Mouse (Mus musculus) hindbrain, embryonic 15.5 days (tissue): ENCODE data around the gene Pi16. TPM values are rescaled to one million over a fixed set of nuclear protein-coding genes. Genes with fewer than 3 reads are reported as not detected.
A peak's percentile ranks its signal among the peaks of the same experiment; 100 is the strongest.

Source experiments
- ATAC-seq: fragments of 200-750 bp; cut with Nextera tagmentation; 2 replicates; pipeline ENCODE4 v1.8.0; 2017; ENCODE audit warnings: low read depth, moderate number of reproducible peaks, moderate TSS enrichment; ENCODE audit not compliant: low FRiP score
- H3K27ac ChIP-seq: fragments of 300-500 bp; sonication (generic); replicated peaks from 2 replicates; pipeline ENCODE4 v1.5.1; 2015; ENCODE audit warnings: mild to moderate bottlenecking, inconsistent platforms
- H3K27me3 ChIP-seq: fragments of 300-500 bp; sonication (generic); 2 replicates; pipeline ENCODE4 v1.6.1; 2015; ENCODE audit warnings: control low read depth, inconsistent platforms
- H3K36me3 ChIP-seq: fragments of 300-500 bp; sonication (generic); 2 replicates; pipeline ENCODE4 v1.6.1; 2015; ENCODE audit warnings: control low read depth, inconsistent platforms
- H3K4me1 ChIP-seq: fragments of 300-500 bp; sonication (generic); replicated peaks from 2 replicates; pipeline ENCODE4 v1.6.1; 2015; ENCODE audit warnings: control low read depth, inconsistent platforms
- H3K4me2 ChIP-seq: fragments of 300-500 bp; sonication (generic); 2 replicates; pipeline ENCODE4 v1.6.1; 2015; ENCODE audit warnings: moderate library complexity, mild to moderate bottlenecking, inconsistent platforms
- H3K4me3 ChIP-seq: fragments of 300-500 bp; sonication (generic); 2 replicates; pipeline ENCODE4 v1.5.1; 2015; ENCODE audit warnings: mild to moderate bottlenecking, inconsistent platforms
- H3K9ac ChIP-seq: fragments of 300-500 bp; sonication (generic); 2 replicates; pipeline ENCODE4 v1.6.1; 2015; ENCODE audit warnings: inconsistent platforms
- H3K9me3 ChIP-seq: fragments of 300-500 bp; sonication (generic); 2 replicates; pipeline ENCODE4 v1.6.1; 2016; ENCODE audit warnings: control low read depth, inconsistent platforms
- WGBS: fragments of 180-500 bp; shearing (Covaris S2); methylation state at CpG from one replicate; pipeline ENCODE4 v1.1.7; 2015; 5-methylcytosine and 5-hydroxymethylcytosine counted together
- polyA plus RNA-seq: library from polyadenylated mRNA; unstranded; fragments of >200 nt; fragmentation: Nextera tagmentation; extraction: Ambion mirVana; gene quantifications from 2 replicates; pipeline ENCODE4 v1.2.1, GENCODE M21; 2015

Pi16 gene
- polyA plus RNA-seq, 1 experiment from 2014 or later = 2.1 TPM

GRCm38 (mm10) chr17:29337979-29338823, 20.7 kb downstream of the Pi16 start:
- Histone ChIP-seq H3K27me3 (no peaks in the 10 kb centered on the region), H3K36me3 (peaks cover 58% of the 10 kb centered on the region), H3K4me3 (no peak overlapping the region), H3K9ac (no peak overlapping the region), H3K9me3 (no peaks in the 10 kb centered on the region), H3K4me1 (peaks cover 43% of the 10 kb centered on the region), H3K27ac (peak overlapping the region; percentile 45; the same call in 1 of the 2 replicates), H3K4me2 (no peak overlapping the region)
- 69% methylated on average over 9 of the region's 9 CpGs for WGBS
- ATAC-seq = peak; percentile 46; the same call in 1 of the 2 replicates

- no peak overlapping the region for H3K4me2 ChIP-seq
- H3K27ac ChIP-seq = peak overlapping the region; percentile 60; the same call in 1 of the 2 replicates
- no peak for ATAC-seq
- peaks cover 43% of the 10 kb centered on the region for H3K4me1 ChIP-seq
- H3K4me3 ChIP-seq = no peak overlapping the region
- 77% methylated on average over 11 of the region's 11 CpGs for whole genome bisulfite sequencing
- H3K27me3 ChIP-seq = no peaks in the 10 kb centered on the region
- no peak overlapping the region for H3K9ac ChIP-seq
- H3K9me3 ChIP-seq = no peaks in the 10 kb centered on the region
- H3K36me3 ChIP-seq = peaks cover 52% of the 10 kb centered on the region
Measured at GRCm38 (mm10) chr17:29339170-29339768, 21.8 kb downstream of the Pi16 start.

DNA sequence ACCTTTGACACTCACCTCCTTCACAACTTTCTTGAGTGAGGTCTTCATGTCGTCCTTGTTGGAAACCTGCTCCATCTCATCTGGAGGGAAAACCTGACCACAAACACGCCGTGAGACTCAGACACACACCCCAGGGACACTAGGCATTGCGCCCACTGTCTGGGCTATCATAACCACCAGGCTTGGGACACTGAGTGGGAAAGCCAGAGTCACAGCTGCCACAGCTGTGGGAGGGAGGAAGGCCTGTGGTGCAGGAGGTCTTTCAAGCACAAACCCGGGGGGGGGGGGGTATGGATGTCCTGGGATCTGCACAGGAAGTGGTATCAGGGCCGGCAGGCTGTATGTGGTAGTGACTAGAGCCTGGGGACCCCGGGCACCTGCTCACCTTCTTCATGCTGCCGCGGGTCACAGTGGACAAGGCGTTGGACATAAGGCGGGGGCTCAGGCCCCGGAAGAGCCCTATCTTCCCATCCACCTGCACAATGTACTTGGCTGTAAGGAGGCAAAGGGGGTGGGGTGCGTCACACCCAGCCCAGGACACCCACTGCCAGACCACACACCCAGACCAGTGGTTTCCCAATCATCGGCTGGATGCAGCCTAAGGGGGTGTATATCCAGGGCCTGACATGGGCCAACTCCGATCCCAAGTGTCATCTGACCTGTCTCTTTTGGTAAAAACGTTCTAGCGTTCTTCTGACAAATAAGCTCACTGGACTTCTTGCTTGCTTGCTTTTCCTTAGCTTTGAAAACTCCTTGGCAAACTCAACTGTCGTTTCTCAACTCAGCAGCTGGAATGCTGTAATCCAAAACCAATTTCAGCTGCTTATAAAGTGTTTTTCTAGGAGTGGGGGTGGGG, 23.2 kb downstream of the Pi16 start:
- Histone ChIP-seq H3K27ac (no peak overlapping the region; the same call in none of the 2 replicates), H3K27me3 (no peaks in the 10 kb centered on the region), H3K4me3 (no peak overlapping the region), H3K4me1 (peaks cover 51% of the 10 kb centered on the region), H3K4me2 (no peak overlapping the region), H3K36me3 (peaks cover 43% of the 10 kb centered on the region), H3K9ac (no peak overlapping the region), H3K9me3 (no peaks in the 10 kb centered on the region)
- 82% methylated on average over 18 of the region's 18 CpGs for WGBS
- ATAC-seq = no peak

- Histone ChIP-seq H3K4me3 (no peak overlapping the region), H3K9me3 (no peaks in the 10 kb centered on the region), H3K27me3 (no peaks in the 10 kb centered on the region), H3K4me2 (0 out of 2 replicates have a peak overlapping the region, but pooled peaks have one; percentile 11), H3K27ac (peak overlapping the region; percentile 81), H3K4me1 (peaks cover 60% of the 10 kb centered on the region), H3K9ac (no peak overlapping the region), H3K36me3 (peaks cover 33% of the 10 kb centered on the region)
- ATAC-seq = peak; percentile 40; the same call in 1 of the 2 replicates
- WGBS = 20% methylated on average over 9 of the region's 9 CpGs
Measured at GRCm38 (mm10) chr17:29341591-29342003, 24.1 kb downstream of the Pi16 start.

GRCm38 (mm10) chr17:29342010-29342910, 24.8 kb downstream of the Pi16 start:
- Histone ChIP-seq H3K9me3 (no peaks in the 10 kb centered on the region), H3K27me3 (no peaks in the 10 kb centered on the region), H3K4me1 (peaks cover 61% of the 10 kb centered on the region), H3K27ac (peak overlapping the region; percentile 81), H3K4me2 (0 out of 2 replicates have a peak overlapping the region, but pooled peaks have one; percentile 11), H3K9ac (no peak overlapping the region), H3K4me3 (no peak overlapping the region), H3K36me3 (peaks cover 28% of the 10 kb centered on the region)
- WGBS = 40% methylated on average over 13 of the region's 13 CpGs
- peak; percentile 23; the same call in 1 of the 2 replicates for ATAC-seq

- Histone ChIP-seq H3K4me2 (no peak overlapping the region), H3K36me3 (peaks cover 20% of the 10 kb centered on the region), H3K4me1 (peaks cover 61% of the 10 kb centered on the region), H3K27ac (no peak overlapping the region), H3K9ac (no peak overlapping the region), H3K27me3 (no peaks in the 10 kb centered on the region), H3K4me3 (no peak overlapping the region), H3K9me3 (no peaks in the 10 kb centered on the region)
- ATAC-seq = no peak
- 88% methylated on average over 5 of the region's 5 CpGs for WGBS
Measured at GRCm38 (mm10) chr17:29343241-29343640, 25.8 kb downstream of the Pi16 start.

DNA sequence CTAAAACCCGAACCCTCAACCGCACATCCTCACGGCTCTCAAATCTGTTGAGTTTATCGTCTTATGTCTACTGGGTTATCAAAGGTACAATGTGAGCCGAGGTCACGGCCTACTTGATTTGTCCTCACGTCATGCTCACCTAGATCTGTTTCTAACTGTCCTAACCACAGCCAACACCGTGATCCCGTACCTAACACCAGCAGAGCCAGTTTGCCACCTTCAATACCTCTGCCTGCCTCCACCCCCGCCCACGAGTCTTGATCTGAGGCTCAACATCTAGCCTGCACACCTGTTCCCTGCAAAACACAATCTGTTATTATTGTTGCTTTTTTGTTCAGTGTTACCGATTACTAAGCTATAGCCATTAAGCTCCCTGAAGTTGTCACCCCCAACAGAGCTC, 27.8 kb downstream of the Pi16 start:
- H3K4me1 ChIP-seq = peaks cover 46% of the 10 kb centered on the region
- H3K4me2 ChIP-seq = peak overlapping the region; percentile 73
- peaks cover 6% of the 10 kb centered on the region; the same call in 1 of the 2 replicates for H3K36me3 ChIP-seq
- H3K4me3 ChIP-seq = peak overlapping the region; percentile 96; the same call in 1 of the 2 replicates
- no peaks in the 10 kb centered on the region for H3K27me3 ChIP-seq
- H3K9ac ChIP-seq = no peak overlapping the region
- WGBS = 94% methylated on average over 12 of the region's 12 CpGs
- no peaks in the 10 kb centered on the region for H3K9me3 ChIP-seq
- 0 out of 2 replicates have a peak overlapping the region, but pooled peaks have one; percentile 95 for H3K27ac ChIP-seq
- no peak for ATAC-seq

GRCm38 (mm10) chr17:29346496-29347125, 29.1 kb downstream of the Pi16 start:
- WGBS = 1% methylated on average over 11 of the region's 11 CpGs
- H3K27me3 ChIP-seq = no peaks in the 10 kb centered on the region
- peak; percentile 16; the same call in 1 of the 2 replicates for ATAC-seq
- peaks cover 40% of the 10 kb centered on the region for H3K4me1 ChIP-seq
- H3K9ac ChIP-seq = peak overlapping the region; percentile 95
- no peaks in the 10 kb centered on the region for H3K9me3 ChIP-seq
- peak overlapping the region; percentile 95 for H3K27ac ChIP-seq
- H3K36me3 ChIP-seq = peaks cover 6% of the 10 kb centered on the region; the same call in 1 of the 2 replicates
- peak overlapping the region; percentile 96 for H3K4me3 ChIP-seq
- peak overlapping the region; percentile 73 for H3K4me2 ChIP-seq

DNA sequence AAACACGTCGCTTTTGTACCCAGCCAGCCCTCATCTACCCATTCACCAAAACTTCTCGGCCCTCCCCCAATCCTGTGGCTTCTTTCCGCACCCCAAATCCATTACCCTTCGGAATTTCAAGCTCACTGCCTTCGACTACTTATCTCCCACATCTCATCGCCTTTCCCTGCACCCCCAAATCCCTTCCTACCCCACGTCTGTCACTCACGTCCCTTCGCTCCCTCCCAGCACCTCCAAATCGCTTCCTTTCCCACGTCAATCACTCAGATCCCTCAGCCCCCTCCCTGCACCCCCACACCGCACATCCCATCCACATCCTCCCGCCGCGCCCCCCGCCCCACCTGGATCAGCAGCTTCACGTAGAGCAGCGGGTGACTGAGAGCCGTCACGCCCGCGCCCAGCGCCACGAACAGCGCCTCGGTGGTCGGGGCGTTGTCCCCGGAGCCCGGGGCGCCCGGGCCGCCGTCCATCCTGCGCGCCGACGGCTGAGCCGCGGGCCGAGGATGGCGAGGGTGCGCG, 29.7 kb downstream of the Pi16 start:
- peak overlapping the region; percentile 73 for H3K4me2 ChIP-seq
- WGBS = under 1% methylated on average over 42 of the region's 45 CpGs
- peak; percentile 6 for ATAC-seq
- H3K9ac ChIP-seq = peak overlapping the region; percentile 95
- peak overlapping the region; percentile 96 for H3K4me3 ChIP-seq
- no peaks in the 10 kb centered on the region for H3K9me3 ChIP-seq
- peaks cover 34% of the 10 kb centered on the region for H3K4me1 ChIP-seq
- H3K36me3 ChIP-seq = peaks cover 6% of the 10 kb centered on the region; the same call in 1 of the 2 replicates
- peak overlapping the region; percentile 95 for H3K27ac ChIP-seq
- no peaks in the 10 kb centered on the region for H3K27me3 ChIP-seq

DNA sequence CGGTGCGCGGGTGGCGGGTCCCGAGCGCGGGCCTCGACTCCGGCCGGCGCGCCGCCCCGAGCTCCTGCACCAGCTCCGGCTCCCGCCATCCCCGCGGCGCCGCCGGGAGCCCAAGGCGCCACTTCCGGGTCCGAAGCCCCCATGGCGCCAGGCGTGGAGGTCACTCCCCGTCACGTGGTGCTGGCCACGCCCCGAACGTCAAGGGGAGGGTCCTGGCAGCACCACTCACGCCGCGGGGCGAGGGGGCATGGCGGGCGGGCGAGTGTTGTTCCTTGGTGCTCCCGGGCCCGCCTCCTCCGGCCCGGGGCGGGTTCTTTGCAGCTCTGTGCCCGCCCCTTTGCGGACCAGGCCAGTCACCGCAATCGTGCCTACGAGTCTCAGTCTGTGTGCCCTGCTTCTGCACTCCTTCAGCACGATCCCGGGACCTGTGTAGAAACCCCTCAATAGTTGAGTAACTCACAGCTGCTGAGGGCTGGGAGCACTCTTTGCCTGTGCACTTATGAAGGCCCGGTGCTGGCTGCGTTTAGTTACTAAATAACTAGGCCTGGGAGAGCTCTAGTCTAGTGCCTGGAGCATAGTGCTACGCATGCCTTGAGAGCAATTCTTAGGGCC, 30.3 kb downstream of the Pi16 start, which contains the start of gene Mtch1:
Gene Mtch1, minus strand, starts transcription at position 290 of the 612 bp plus-strand sequence.
- Histone ChIP-seq H3K4me2 (peak within 1 kb of the TSS; percentile 73), H3K27ac (peak within 1 kb of the TSS; percentile 95), H3K4me1 (peaks cover 28% of the 10 kb centered on the region), H3K36me3 (peaks cover 6% of the 10 kb centered on the region; the same call in 1 of the 2 replicates), H3K9me3 (no peaks in the 10 kb centered on the region), H3K9ac (peak within 1 kb of the TSS; percentile 95), H3K27me3 (no peaks in the 10 kb centered on the region), H3K4me3 (peak within 1 kb of the TSS; percentile 96)
- ATAC-seq = peak; percentile 92
- WGBS = under 1% methylated on average over 46 of the region's 53 CpGs
